Mouse (Mus musculus) kidney, adult 2 months (tissue): ENCODE results near the gene Zfp524.
A peak's percentile ranks its signal among the peaks of the same experiment; 100 is the strongest.

Experiments used
- CTCF ChIP-seq: fragments of 200-500 bp; conservative IDR thresholded peaks from 2 replicates; pipeline ENCODE4 v1.5.1; 2011; ENCODE audit warnings: low read depth, mild to moderate bottlenecking, control low read depth, low read length, moderate library complexity, mixed read lengths; ENCODE audit not compliant: insufficient read depth, insufficient read length
- POLR2A ChIP-seq: fragments of 200-500 bp; IDR thresholded peaks from one replicate; pipeline ENCODE4 v1.6.1; 2011; ENCODE audit warnings: low read depth, low read length, control low read depth

DNA sequence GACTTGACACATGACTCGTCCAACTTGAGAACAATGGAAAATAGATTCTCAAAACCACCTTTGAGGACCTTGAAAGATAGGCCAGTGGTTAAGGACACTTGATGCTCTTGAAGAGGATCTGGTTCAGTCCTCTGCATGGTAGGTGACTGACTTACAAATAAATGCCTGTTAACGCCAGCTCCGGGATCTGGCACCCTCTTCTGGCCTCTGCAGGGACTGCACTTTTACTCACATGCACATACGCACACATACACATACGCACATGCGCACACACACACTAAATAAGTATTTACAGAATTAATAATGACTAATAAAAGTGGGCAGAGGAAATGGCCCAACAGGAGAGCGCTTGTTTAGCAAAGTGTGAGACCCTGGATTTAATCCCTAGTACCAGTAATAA, 37.4 kb upstream of the Zfp524 start:
- TF ChIP-seq CTCF (peak; percentile 8; the same call in 1 of the 2 replicates), POLR2A (no peak)
